Mouse (Mus musculus) stomach, postnatal 0 days (tissue): ENCODE data around the gene Gm42791.

Experiments used
- CTCF ChIP-seq: IDR thresholded peaks from 2 replicates; pipeline ENCODE4 v1.5.1; 2016; ENCODE audit warnings: antibody characterized with exemption, low read depth, mild to moderate bottlenecking, moderate library complexity
- EP300 ChIP-seq: optimal IDR thresholded peaks from 2 replicates; pipeline ENCODE3; 2016; ENCODE audit warnings: antibody characterized with exemption

GRCm38 (mm10) chr5:148958355-148958754 is 36.6 kb downstream of the Gm42791 start:
- TF ChIP-seq EP300: no peak
- peak; percentile 71 for TF ChIP-seq CTCF
